Mouse (Mus musculus): ENCODE measurements around the gene Inpp4b. TPM values are rescaled to one million over a fixed set of nuclear protein-coding genes. Genes with fewer than 3 reads are reported as not detected.

The Inpp4b gene
- polyA plus RNA-seq, 1 experiment from 2014 or later = 6.6 TPM

GRCm38 (mm10) chr8:81527661-81528060 is 185.3 kb downstream of the Inpp4b start:
- 21% methylated on average over 4 of the region's 4 CpGs for WGBS
- Histone ChIP-seq H3K36me3 (no peaks in the 10 kb centered on the region), H3K4me3 (no peak overlapping the region), H3K4me2 (no peak overlapping the region), H3K9me3 (no peaks in the 10 kb centered on the region), H3K4me1 (replicated peaks) (no peaks in the 10 kb centered on the region), H3K9ac (no peak overlapping the region), H3K27ac (no peak overlapping the region), H3K27me3 (no peaks in the 10 kb centered on the region)
- no peak for ATAC-seq (ENCODE audit: low FRiP score)

GRCm38 (mm10) chr8:81538310-81538709 is 196.0 kb downstream of the Inpp4b start:
- Histone ChIP-seq H3K4me3 (no peak overlapping the region), H3K4me2 (no peak overlapping the region), H3K36me3 (no peaks in the 10 kb centered on the region), H3K27me3 (no peaks in the 10 kb centered on the region), H3K9me3 (no peaks in the 10 kb centered on the region), H3K9ac (no peak overlapping the region), H3K4me1 (replicated peaks) (no peaks in the 10 kb centered on the region), H3K27ac (no peak overlapping the region)
- no peak for ATAC-seq (ENCODE audit: low FRiP score)
- 87% methylated on average over 3 of the region's 3 CpGs for WGBS

GRCm38 (mm10) chr8:81558550-81558949 is 216.2 kb downstream of the Inpp4b start:
- no peak overlapping the region for H3K9ac ChIP-seq
- no peak overlapping the region for H3K4me3 ChIP-seq
- ATAC-seq (ENCODE audit: low FRiP score) = no peak
- 89% methylated on average over 4 of the region's 4 CpGs for WGBS
- H3K27me3 ChIP-seq = no peaks in the 10 kb centered on the region
- H3K27ac ChIP-seq = no peak overlapping the region
- no peaks in the 10 kb centered on the region for H3K9me3 ChIP-seq
- no peak overlapping the region for H3K4me2 ChIP-seq
- H3K4me1 ChIP-seq (replicated peaks) = no peaks in the 10 kb centered on the region
- H3K36me3 ChIP-seq = no peaks in the 10 kb centered on the region

- 69% methylated on average over 1 of the region's 1 CpGs for WGBS
- H3K9me3 ChIP-seq = no peaks in the 10 kb centered on the region
- H3K4me1 ChIP-seq (replicated peaks) = no peaks in the 10 kb centered on the region
- no peaks in the 10 kb centered on the region for H3K27me3 ChIP-seq
- H3K4me2 ChIP-seq = no peak overlapping the region
- no peak overlapping the region for H3K27ac ChIP-seq
- no peaks in the 10 kb centered on the region for H3K36me3 ChIP-seq
- H3K4me3 ChIP-seq = no peak overlapping the region
- no peak overlapping the region for H3K9ac ChIP-seq
- no peak for ATAC-seq (ENCODE audit: low FRiP score)
Observed at GRCm38 (mm10) chr8:81562405-81562804, 220.0 kb downstream of the Inpp4b start.

- no peak overlapping the region for H3K27ac ChIP-seq
- H3K9me3 ChIP-seq = no peaks in the 10 kb centered on the region
- no peaks in the 10 kb centered on the region for H3K4me1 ChIP-seq (replicated peaks)
- no peak for ATAC-seq (ENCODE audit: low FRiP score)
- H3K36me3 ChIP-seq = no peaks in the 10 kb centered on the region
- H3K4me3 ChIP-seq = no peak overlapping the region
- H3K4me2 ChIP-seq = no peak overlapping the region
- H3K9ac ChIP-seq = no peak overlapping the region
- WGBS = 92% methylated on average over 4 of the region's 4 CpGs
- no peaks in the 10 kb centered on the region for H3K27me3 ChIP-seq
Observed at GRCm38 (mm10) chr8:81565484-81565883, 223.1 kb downstream of the Inpp4b start.

DNA sequence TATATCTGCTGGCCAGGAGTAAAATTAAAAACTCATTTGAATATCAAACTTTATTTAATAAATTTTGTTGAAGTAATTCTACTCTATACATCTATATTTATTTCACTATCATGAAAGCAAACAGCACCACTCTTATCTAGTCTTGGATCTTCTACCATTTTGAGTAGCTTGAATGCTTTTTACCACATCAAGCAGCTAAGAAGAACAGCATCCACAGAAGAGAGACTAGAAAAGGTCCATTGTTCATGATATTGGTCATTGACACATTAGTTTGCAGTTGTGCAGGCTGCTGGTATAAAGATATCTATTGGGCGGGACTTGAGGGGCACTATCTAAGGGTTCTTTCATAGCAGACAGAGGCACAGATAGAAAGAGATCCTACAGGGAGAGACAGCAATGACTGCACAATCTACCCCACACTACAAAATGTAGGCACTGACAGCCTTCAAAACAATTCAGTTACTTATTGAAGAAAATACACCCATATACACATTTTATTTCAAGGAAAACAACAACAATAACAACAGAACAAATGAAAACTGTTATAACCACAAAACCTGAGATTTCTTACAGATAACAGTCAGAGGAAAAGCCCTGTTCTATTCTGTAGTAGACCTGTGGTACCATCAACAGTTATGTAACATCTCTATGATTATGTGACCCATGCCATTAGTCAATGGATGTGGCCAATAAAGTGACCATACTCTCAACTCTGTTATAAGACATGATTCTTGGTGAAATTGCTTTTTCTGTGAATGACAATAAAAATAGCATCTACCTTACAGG is 230.2 kb downstream of the Inpp4b start:
- Histone ChIP-seq H3K27me3 (no peaks in the 10 kb centered on the region), H3K4me1 (replicated peaks) (no peaks in the 10 kb centered on the region), H3K27ac (no peak overlapping the region), H3K9me3 (no peaks in the 10 kb centered on the region), H3K36me3 (no peaks in the 10 kb centered on the region), H3K4me3 (no peak overlapping the region), H3K9ac (no peak overlapping the region), H3K4me2 (no peak overlapping the region)
- ATAC-seq (ENCODE audit: low FRiP score) = no peak
- WGBS = 89% methylated on average over 1 of the region's 1 CpGs

DNA sequence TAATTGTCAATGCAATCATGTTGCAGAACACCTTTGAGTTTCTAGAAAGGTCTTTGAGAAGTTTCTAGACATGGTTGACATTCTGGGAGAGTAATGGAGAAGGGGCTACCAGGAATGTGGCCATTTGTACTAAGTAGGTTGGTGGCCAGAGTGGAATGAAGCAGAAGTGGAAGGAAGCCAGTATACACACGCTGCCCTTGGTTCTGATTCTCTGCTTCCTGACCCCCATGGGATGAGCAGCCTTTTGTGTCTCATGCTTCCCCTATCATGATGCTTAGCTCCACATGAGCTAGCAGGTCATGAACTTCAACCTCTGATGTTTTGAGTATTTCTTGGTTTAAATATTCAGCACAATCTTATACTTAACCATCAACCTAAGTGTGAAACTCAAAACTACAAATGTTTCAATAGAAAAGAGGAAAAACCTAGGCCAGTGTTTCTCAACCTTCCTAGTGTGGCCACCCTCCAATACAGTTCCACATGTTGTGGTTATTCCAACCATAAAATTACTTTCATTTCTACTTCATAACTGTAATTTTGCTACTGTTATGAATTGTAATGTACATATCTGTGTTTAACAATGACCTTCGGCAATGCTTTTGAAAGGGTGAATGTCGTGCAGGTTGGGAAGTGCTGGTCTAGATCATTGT is 233.0 kb downstream of the Inpp4b start:
- H3K27ac ChIP-seq = no peak overlapping the region
- H3K27me3 ChIP-seq = no peaks in the 10 kb centered on the region
- no peaks in the 10 kb centered on the region for H3K36me3 ChIP-seq
- H3K4me3 ChIP-seq = no peak overlapping the region
- no peaks in the 10 kb centered on the region for H3K9me3 ChIP-seq
- no peak for ATAC-seq (ENCODE audit: low FRiP score)
- 91% methylated on average over 3 of the region's 3 CpGs for WGBS
- no peak overlapping the region for H3K9ac ChIP-seq
- no peak overlapping the region for H3K4me2 ChIP-seq
- no peaks in the 10 kb centered on the region for H3K4me1 ChIP-seq (replicated peaks)

DNA sequence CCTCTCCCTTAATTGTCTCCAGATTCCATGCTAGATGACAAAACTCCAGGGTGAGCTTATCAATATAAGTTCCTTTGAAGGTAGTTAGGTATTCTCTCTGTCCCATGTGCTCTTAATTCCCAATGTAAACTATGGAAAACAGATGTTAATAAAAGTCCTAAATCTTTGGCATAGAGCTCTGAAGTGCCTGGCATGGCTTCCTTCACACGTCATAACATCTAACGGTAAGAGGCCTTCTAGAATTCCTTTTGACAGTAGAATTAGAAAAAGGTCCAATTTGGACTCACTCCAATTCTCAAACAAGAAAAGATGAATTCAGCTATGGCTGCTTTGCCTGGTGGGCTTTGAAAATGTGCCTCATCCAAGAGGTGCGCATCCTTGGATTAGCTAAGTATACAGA is 236.6 kb downstream of the Inpp4b start:
- no peaks in the 10 kb centered on the region for H3K27me3 ChIP-seq
- ATAC-seq (ENCODE audit: low FRiP score) = no peak
- no peak overlapping the region for H3K4me2 ChIP-seq
- H3K9me3 ChIP-seq = no peaks in the 10 kb centered on the region
- H3K27ac ChIP-seq = no peak overlapping the region
- no peaks in the 10 kb centered on the region; the same call in 1 of the 2 replicates for H3K4me1 ChIP-seq (replicated peaks)
- H3K9ac ChIP-seq = no peak overlapping the region
- no peaks in the 10 kb centered on the region for H3K36me3 ChIP-seq
- H3K4me3 ChIP-seq = no peak overlapping the region
- 82% methylated on average over 3 of the region's 3 CpGs for WGBS

DNA sequence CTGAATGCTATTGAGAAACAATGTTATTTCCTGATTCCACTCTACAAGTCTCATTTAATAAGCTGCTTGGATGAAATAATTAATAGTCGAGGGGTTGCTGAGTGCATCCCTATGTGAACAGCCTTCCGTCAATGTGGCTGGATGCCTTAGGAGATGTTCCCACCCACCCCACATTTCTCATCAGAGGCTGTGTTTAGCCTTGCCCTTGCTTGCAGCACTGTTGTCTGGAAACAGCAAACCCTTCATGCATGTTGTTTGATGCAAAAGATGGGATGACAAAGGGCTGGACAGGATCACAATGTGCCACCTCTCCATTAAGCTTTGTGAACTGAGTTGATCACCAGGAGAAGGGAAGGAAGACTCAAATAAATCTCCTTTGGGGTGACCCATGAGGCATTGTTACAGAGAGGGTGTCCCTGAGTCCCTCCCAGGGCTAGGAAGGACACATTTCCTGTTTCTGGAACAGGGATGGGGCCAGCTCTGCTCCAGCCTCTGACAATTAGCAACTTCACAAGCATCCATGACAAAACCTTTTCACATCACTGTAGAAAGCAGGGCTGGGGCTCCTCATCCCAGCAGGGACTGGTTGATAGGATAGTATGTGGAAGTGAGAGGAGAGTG is 239.6 kb downstream of the Inpp4b start:
- no peaks in the 10 kb centered on the region; the same call in 1 of the 2 replicates for H3K4me1 ChIP-seq (replicated peaks)
- no peak overlapping the region for H3K9ac ChIP-seq
- H3K27ac ChIP-seq = no peak overlapping the region
- WGBS = 86% methylated on average over 2 of the region's 2 CpGs
- H3K27me3 ChIP-seq = no peaks in the 10 kb centered on the region
- ATAC-seq (ENCODE audit: low FRiP score) = no peak
- no peaks in the 10 kb centered on the region for H3K9me3 ChIP-seq
- H3K4me2 ChIP-seq = no peak overlapping the region
- H3K36me3 ChIP-seq = no peaks in the 10 kb centered on the region
- H3K4me3 ChIP-seq = no peak overlapping the region

GRCm38 (mm10) chr8:81582906-81583305 is 240.6 kb downstream of the Inpp4b start:
- ATAC-seq (ENCODE audit: low FRiP score) = no peak
- Histone ChIP-seq H3K36me3 (no peaks in the 10 kb centered on the region), H3K27me3 (no peaks in the 10 kb centered on the region), H3K9me3 (no peaks in the 10 kb centered on the region), H3K4me3 (no peak overlapping the region), H3K27ac (no peak overlapping the region), H3K4me1 (replicated peaks) (no peaks in the 10 kb centered on the region; the same call in 1 of the 2 replicates), H3K9ac (no peak overlapping the region), H3K4me2 (no peak overlapping the region)
- 75% methylated on average over 1 of the region's 1 CpGs for WGBS

- H3K4me3 ChIP-seq = no peak overlapping the region
- H3K9ac ChIP-seq = no peak overlapping the region
- WGBS = 91% methylated on average over 5 of the region's 5 CpGs
- H3K36me3 ChIP-seq = no peaks in the 10 kb centered on the region
- no peak overlapping the region for H3K4me2 ChIP-seq
- no peak for ATAC-seq (ENCODE audit: low FRiP score)
- no peaks in the 10 kb centered on the region for H3K27me3 ChIP-seq
- no peak overlapping the region for H3K27ac ChIP-seq
- no peaks in the 10 kb centered on the region for H3K9me3 ChIP-seq
- H3K4me1 ChIP-seq (replicated peaks) = no peaks in the 10 kb centered on the region; the same call in 1 of the 2 replicates
Observed at GRCm38 (mm10) chr8:81586783-81587182, 244.4 kb downstream of the Inpp4b start.

- no peak for ATAC-seq (ENCODE audit: low FRiP score)
- 88% methylated on average over 3 of the region's 3 CpGs for WGBS
Observed at GRCm38 (mm10) chr8:81594134-81594714, 251.9 kb downstream of the Inpp4b start.

More at GRCm38 (mm10) chr8:81594134-81594714, 251.9 kb downstream of the Inpp4b start:
- no peak overlapping the region for H3K4me3 ChIP-seq
- H3K4me1 ChIP-seq (replicated peaks) = no peaks in the 10 kb centered on the region
- H3K9ac ChIP-seq = no peak overlapping the region
- H3K4me2 ChIP-seq = no peak overlapping the region
- H3K36me3 ChIP-seq = no peaks in the 10 kb centered on the region
- no peaks in the 10 kb centered on the region for H3K27me3 ChIP-seq
- H3K9me3 ChIP-seq = no peaks in the 10 kb centered on the region
- no peak overlapping the region for H3K27ac ChIP-seq
